Mouse (Mus musculus) kidney, postnatal 0 days (tissue): ENCODE results near the gene Ttyh2. TPM values are rescaled to one million over a fixed set of nuclear protein-coding genes. Genes with fewer than 3 reads are reported as not detected.

ENCODE experiments used
- ATAC-seq: fragments of 200-750 bp; cut with Nextera tagmentation; replicated peaks from 2 replicates; pipeline ENCODE4 v1.8.0; 2017; ENCODE audit warnings: low read depth, moderate number of reproducible peaks, moderate TSS enrichment, moderate library complexity; ENCODE audit not compliant: low FRiP score
- DNase-seq: peaks from one replicate; pipeline ENCODE4 v3.0.0-alpha.2; 2016; ENCODE audit warnings: low spot score
- H3K27ac ChIP-seq: fragments of 300-500 bp; sonication (generic); 2 replicates; pipeline ENCODE4 v1.5.1; 2014; ENCODE audit warnings: mild to moderate bottlenecking
- H3K27me3 ChIP-seq: fragments of 300-500 bp; sonication (generic); 2 replicates; pipeline ENCODE4 v1.6.1; 2014; ENCODE audit warnings: low read length, mixed read lengths; ENCODE audit not compliant: insufficient read depth
- H3K36me3 ChIP-seq: fragments of 300-500 bp; sonication (generic); 2 replicates; pipeline ENCODE4 v1.6.1; 2014; ENCODE audit warnings: low read length, mixed read lengths; ENCODE audit not compliant: insufficient read depth
- H3K4me1 ChIP-seq: fragments of 300-500 bp; sonication (generic); replicated peaks from 2 replicates; pipeline ENCODE4 v1.6.1; 2014; ENCODE audit warnings: antibody characterized with exemption, low read length, mixed read lengths; ENCODE audit not compliant: insufficient read depth
- H3K4me2 ChIP-seq: fragments of 300-500 bp; sonication (generic); 2 replicates; pipeline ENCODE4 v1.6.1; 2014; ENCODE audit warnings: mild to moderate bottlenecking, low read length, moderate library complexity, mixed read lengths
- H3K4me3 ChIP-seq: fragments of 300-500 bp; sonication (generic); replicated peaks from 2 replicates; pipeline ENCODE4 v1.5.1; 2014; ENCODE audit warnings: low read depth, low read length
- H3K9ac ChIP-seq: fragments of 300-500 bp; sonication (generic); 2 replicates; pipeline ENCODE4 v1.6.1; 2014; ENCODE audit warnings: low read depth, low read length
- H3K9me3 ChIP-seq: fragments of 300-500 bp; sonication (generic); replicated peaks from 2 replicates; pipeline ENCODE4 v1.6.1; 2016; ENCODE audit warnings: low read length, inconsistent platforms, mixed read lengths
- CTCF ChIP-seq: IDR thresholded peaks from 2 replicates; pipeline ENCODE4 v1.5.1; 2016; ENCODE audit warnings: antibody characterized with exemption, low read depth, mild to moderate bottlenecking, moderate library complexity
- WGBS: fragments of 180-500 bp; shearing (Covaris S2); extraction: QIAGEN DNeasy Blood & Tissue Kit; methylation state at CpG from one replicate; pipeline ENCODE4 v1.1.7; 2014; 5-methylcytosine and 5-hydroxymethylcytosine counted together
- polyA plus RNA-seq: library from polyadenylated mRNA; unstranded; fragments of >200 nt; fragmentation: Nextera tagmentation; extraction: Ambion mirVana; gene quantifications from 2 replicates; pipeline ENCODE4 v1.2.1, GENCODE M21; 2015

Ttyh2 gene
- polyA plus RNA-seq, 1 experiment from 2014 or later = 22.6 TPM

- TF ChIP-seq CTCF = no peak
- no peak overlapping the region for H3K9ac ChIP-seq
- no peak overlapping the region for H3K4me2 ChIP-seq
- no peak for ATAC-seq
- no peak for DNase-seq
- no peaks in the 10 kb centered on the region for H3K36me3 ChIP-seq
- no peak overlapping the region for H3K27ac ChIP-seq
- peaks cover 6% of the 10 kb centered on the region; the same call in 1 of the 2 replicates for H3K4me1 ChIP-seq
- H3K27me3 ChIP-seq = no peaks in the 10 kb centered on the region
- H3K4me3 ChIP-seq = no peak overlapping the region
- WGBS = 89% methylated on average over 16 of the region's 16 CpGs
- no peaks in the 10 kb centered on the region for H3K9me3 ChIP-seq
These were observed 11.2 kb downstream of the Ttyh2 start for GRCm38 (mm10) chr11:114686221-114686959.

- Histone ChIP-seq H3K9ac (no peak overlapping the region), H3K36me3 (no peaks in the 10 kb centered on the region), H3K4me3 (no peak overlapping the region), H3K27ac (peak overlapping the region; percentile 70; the same call in 1 of the 2 replicates), H3K4me1 (peaks cover 6% of the 10 kb centered on the region; the same call in 1 of the 2 replicates), H3K9me3 (no peaks in the 10 kb centered on the region), H3K27me3 (no peaks in the 10 kb centered on the region), H3K4me2 (no peak overlapping the region)
- 24% methylated on average over 10 of the region's 10 CpGs for WGBS
- DNase-seq (peak; percentile 54), ATAC-seq (peak; percentile 51; the same call in 1 of the 2 replicates)
- TF ChIP-seq CTCF = no peak
These were observed 12.4 kb downstream of the Ttyh2 start for GRCm38 (mm10) chr11:114687574-114688188.

DNA sequence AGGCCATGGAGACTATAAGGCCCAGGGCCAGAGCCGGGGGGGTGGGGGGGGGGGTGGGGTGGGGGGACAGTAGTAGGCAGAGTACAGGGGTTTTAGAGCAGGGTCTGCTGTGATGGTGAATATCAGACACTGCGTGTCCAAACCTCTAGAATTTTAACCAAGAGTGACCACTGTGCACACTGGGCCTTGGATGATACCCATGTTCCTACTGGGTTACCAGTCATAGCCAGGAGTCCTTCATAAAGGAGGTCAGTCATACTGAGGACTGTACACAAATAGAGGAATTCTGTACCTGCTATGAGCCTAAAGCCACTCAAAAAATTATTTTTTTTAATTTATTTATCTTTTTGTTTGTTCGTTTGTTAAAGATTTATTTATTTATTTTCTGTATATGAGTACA is 13.5 kb downstream of the Ttyh2 start:
- no peak for DNase-seq
- no peak overlapping the region for H3K27ac ChIP-seq
- H3K4me3 ChIP-seq = no peak overlapping the region
- no peak overlapping the region for H3K4me2 ChIP-seq
- peaks cover 6% of the 10 kb centered on the region; the same call in 1 of the 2 replicates for H3K4me1 ChIP-seq
- no peak overlapping the region for H3K9ac ChIP-seq
- H3K27me3 ChIP-seq = no peaks in the 10 kb centered on the region
- no peak for TF ChIP-seq CTCF
- ATAC-seq = no peak
- no peaks in the 10 kb centered on the region for H3K36me3 ChIP-seq
- 85% methylated on average over 3 of the region's 3 CpGs for WGBS
- no peaks in the 10 kb centered on the region for H3K9me3 ChIP-seq

- no peak for ATAC-seq
- WGBS = 89% methylated on average over 15 of the region's 15 CpGs
- no peak for TF ChIP-seq CTCF
These were observed 15.0 kb downstream of the Ttyh2 start for GRCm38 (mm10) chr11:114690192-114690591.

DNA sequence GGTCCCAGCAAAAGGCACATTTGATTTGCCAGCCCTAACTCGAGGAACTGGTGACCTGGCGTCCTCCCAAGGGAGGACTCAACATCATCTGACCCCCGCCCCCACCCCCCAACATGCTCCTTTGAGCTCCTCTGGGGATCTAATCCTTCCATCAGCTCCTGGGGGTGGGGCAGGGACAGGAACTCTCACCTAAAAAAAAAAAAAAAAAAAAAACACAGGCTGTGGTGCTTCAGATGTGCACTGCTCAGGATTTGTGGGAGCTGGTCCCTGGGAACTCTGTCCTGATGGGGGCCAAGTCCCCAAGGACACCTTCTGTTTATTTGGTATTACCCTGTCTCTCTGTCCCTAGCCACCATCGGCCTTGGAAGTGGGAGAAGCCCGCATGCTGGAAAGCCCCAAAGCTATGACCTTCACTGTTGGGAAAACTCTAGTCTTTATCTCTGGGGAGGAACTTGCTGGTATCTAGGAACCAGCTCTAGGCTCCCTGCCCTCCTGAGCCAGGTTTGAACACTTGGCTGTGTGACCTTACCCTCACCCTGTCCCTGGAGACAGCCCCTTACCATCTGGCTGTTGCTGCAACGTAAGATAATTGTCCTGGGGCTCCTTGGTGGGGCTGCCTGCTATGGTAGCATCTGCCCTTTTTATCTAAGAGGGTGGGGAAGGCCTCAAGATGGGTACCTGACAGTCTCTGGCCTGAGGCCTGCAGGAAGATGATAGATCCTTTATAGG is 16.4 kb downstream of the Ttyh2 start:
- no peak for DNase-seq
- no peaks in the 10 kb centered on the region for H3K27me3 ChIP-seq
- no peak overlapping the region for H3K9ac ChIP-seq
- no peak overlapping the region for H3K4me2 ChIP-seq
- no peak overlapping the region for H3K4me3 ChIP-seq
- peaks cover 2% of the 10 kb centered on the region; the same call in 1 of the 2 replicates for H3K4me1 ChIP-seq
- WGBS = 61% methylated on average over 6 of the region's 6 CpGs
- H3K36me3 ChIP-seq = no peaks in the 10 kb centered on the region
- H3K27ac ChIP-seq = no peak overlapping the region
- no peak for ATAC-seq
- no peaks in the 10 kb centered on the region for H3K9me3 ChIP-seq
- TF ChIP-seq CTCF = no peak

More at GRCm38 (mm10) chr11:114690192-114690591, 15.0 kb downstream of the Ttyh2 start:
- no peak overlapping the region for H3K9ac ChIP-seq
- no peak overlapping the region for H3K4me2 ChIP-seq
- no peaks in the 10 kb centered on the region for H3K9me3 ChIP-seq
- no peak for DNase-seq
- no peak overlapping the region for H3K27ac ChIP-seq
- no peaks in the 10 kb centered on the region for H3K36me3 ChIP-seq
- no peaks in the 10 kb centered on the region for H3K27me3 ChIP-seq
- peaks cover 2% of the 10 kb centered on the region; the same call in 1 of the 2 replicates for H3K4me1 ChIP-seq
- H3K4me3 ChIP-seq = no peak overlapping the region

GRCm38 (mm10) chr11:114692601-114693000 is 17.4 kb downstream of the Ttyh2 start:
- WGBS = 37% methylated on average over 7 of the region's 7 CpGs
- Histone ChIP-seq H3K4me1 (no peaks in the 10 kb centered on the region; the same call in 1 of the 2 replicates), H3K27me3 (no peaks in the 10 kb centered on the region), H3K9ac (no peak overlapping the region), H3K4me3 (no peak overlapping the region), H3K9me3 (no peaks in the 10 kb centered on the region), H3K4me2 (no peak overlapping the region), H3K36me3 (no peaks in the 10 kb centered on the region), H3K27ac (no peak overlapping the region)
- TF ChIP-seq CTCF = no peak
- ATAC-seq = no peak
- no peak for DNase-seq
